Mouse (Mus musculus): ENCODE data around the gene B4galt5. TPM values are rescaled to one million over a fixed set of nuclear protein-coding genes. Genes with fewer than 3 reads are reported as not detected.
A peak's percentile ranks its signal among the peaks of the same experiment; 100 is the strongest.
"Not testable (repeated sequence)": the region's sequence is repeated elsewhere in the genome, so short reads cannot be mapped to it uniquely, and the experiment has no call there.

Gene B4galt5
- 4.6 and 5.8 TPM in 2 replicates for polyA plus RNA-seq (2015; fragmentation: Nextera tagmentation; extraction: Ambion mirVana)

DNA sequence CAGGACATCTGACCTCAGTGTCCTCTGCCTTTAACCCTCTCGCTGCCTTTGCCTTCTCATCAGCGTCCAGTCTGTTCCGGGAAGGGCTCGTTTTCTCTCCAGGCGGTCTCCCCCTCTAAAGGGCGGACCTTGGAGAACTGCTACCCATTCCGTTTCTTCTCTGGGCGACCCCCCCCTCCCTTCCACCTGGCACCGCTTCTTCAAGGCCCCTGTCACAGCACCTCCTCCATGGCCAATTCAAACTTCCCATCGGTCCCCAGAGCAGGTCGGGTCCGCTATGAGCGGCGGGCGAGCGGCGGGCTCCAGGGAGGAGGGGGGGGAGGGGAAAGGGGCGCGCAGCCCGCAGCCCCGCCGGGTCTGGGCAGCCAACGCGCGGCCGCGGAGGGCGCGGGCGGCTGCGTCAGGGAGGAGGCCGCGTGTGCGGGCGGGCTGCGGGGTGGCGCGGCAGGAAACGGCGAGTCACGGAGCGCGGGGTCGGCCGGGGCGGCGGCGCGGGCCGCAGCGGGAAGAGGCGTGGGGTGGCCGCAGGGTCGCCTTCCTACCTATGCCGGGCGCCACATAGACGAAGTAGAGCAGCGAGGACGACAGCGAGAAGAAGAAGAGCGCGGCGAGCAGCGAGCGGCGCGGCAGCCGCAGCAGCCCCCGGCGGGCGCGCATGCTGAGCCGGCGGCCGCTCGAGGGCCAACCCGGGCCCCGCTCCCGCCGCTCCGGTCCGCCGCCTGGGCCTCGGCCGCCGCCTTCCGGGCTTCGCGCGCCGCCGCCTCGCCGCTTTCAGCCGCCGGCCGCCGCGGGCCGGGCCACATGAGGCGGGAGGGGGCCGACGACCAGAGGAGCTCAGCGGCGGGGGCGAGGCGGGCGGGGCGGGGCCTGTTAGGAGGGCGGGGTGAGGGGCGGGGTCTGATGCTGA lies at the start of gene B4galt5:
Gene B4galt5, minus strand, starts transcription at position 808 of the 907 bp plus-strand sequence.
- DNase-seq (ENCODE audit: low spot score), result peak; percentile 38

- not testable (repeated sequence) for DNase-seq (ENCODE audit: low spot score)
Observed at GRCm38 (mm10) chr2:167396420-167396819, 47.4 kb upstream of the B4galt5 start.

DNA sequence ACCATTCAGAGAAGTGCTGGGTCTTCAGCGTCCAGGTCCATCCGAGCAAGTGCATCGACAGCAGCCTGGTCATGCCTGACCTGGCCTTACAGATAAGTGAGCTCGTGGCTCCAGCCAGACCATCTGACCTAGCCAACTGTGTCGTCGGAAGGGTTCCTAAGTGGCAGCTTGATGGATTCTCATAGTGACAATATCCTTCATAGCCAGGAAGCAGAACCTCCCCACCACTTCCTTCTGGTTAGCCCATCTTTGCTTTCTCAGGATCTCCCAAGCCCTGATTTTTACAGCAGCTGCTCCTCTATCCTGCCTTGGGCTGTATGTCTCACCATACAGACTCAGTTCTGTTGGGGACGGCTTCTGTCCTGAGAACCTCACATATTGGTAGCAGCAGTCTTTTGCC lies 45.4 kb upstream of the B4galt5 start:
- no peak for DNase-seq (ENCODE audit: low spot score)

DNA sequence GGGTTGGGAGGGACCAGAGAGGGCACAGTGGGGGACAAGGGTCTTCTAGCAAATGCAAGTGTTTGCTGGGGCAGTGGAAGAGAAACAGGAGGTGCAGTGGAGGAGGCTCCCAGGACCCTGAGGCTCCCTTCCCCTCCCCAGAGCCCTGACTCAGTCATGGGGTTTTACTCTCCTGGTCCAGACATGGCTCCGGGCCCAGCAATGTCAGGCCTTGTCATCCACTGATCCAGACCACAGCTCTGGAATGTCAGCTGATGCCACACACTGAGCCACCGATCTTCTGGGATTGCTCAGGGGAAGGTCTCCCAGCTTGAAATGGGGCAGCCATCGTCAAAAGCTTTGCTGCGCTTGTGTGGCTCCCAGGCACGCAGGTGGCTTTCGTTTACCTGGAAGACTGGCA lies 38.0 kb upstream of the B4galt5 start:
- DNase-seq (ENCODE audit: low spot score), result no peak

DNA sequence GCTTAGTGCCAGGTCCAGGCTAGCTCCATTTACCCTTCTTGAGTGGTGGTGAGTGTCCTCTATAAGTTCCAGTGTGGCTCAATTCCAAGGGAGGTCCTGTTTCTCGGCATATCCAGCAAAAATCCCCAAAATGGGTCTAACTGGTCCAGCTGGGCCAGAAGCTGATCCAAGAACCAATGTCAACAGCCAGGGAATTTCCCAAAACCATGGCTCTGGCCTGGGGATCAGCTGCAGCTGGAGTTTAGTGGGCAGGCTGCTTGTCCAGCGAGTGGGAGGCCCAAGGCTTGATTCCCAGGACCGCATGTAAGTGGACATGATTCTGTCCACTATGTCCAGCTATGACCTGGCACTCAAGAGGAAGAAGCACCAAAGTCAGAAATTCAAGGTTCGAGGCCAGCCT lies 37.5 kb upstream of the B4galt5 start:
- DNase-seq (ENCODE audit: low spot score), result no peak

GRCm38 (mm10) chr2:167383666-167384083 lies 34.7 kb upstream of the B4galt5 start:
- DNase-seq (ENCODE audit: low spot score), result no peak

DNA sequence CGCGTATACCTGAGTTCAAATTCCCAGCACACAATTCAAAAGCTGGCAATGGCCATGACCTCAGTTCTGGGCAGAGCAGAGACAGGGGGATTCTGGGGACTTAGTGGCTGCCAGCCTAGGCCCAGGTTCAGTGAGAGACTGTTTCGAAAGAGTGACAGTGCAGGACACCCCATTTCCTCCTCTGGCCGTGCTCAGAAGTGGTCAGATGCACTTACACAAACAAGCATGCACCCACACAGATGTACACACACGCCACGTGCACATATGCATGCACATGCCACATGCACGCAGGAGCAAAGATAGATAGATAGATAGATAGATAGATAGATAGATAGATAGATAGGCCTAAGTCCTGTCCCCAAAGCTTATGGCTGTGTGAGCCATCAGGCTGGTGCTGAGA lies 33.4 kb upstream of the B4galt5 start:
- DNase-seq (ENCODE audit: low spot score), result no peak

- DNase-seq (ENCODE audit: low spot score), result no peak
Observed at GRCm38 (mm10) chr2:167381596-167381995, 32.6 kb upstream of the B4galt5 start.

DNA sequence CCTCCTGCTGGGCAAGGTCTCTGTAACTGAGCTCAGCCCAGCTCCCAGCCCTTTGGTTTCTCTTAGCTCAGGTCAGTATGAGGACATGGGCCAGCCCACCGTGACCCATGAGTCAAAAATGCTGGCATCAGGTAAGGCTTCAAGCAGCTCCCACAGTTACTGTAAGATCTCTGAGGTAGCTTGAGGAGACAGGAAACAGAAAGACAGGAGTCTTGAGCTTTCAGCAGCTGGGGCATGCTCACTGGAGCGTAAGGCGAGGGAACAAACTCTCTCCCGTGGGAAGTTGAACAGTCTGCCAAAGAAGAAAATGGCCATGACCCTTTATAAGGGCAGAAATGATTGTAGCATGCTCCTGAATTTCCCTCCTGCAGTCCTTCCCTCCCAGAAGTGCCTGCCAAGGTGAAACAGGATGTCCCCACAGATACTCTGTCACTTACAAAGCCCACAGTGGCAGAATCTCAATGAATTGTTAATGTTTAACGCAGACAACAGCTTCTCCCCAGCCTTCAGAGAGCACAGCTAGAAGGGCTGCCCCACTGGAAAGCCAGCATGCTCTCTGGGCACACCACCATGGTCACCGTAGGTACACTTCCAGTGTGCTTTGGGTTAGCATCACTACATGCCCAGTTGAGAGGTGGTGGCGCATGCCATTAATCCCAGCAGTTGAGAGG lies 31.8 kb upstream of the B4galt5 start:
- no peak for DNase-seq (ENCODE audit: low spot score)

DNA sequence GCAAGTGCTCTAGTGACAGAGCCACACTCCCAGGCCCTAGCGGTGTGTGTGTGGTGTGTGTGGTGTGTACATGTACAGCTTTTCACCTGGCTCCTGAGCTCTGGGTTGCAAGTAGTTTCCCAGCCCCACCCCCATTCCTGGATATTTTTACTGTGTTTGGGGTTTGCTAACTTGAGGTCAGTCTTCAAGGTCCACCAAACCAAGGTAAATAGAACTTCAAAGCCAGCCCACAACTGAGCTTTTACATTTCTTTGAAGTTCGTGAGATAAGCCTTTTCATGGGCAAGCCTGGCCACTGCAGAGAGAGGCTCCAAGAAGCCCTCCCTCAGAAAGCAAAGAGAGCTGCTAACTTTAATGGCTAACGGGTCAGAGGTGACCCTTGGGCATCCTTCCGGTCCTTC lies 30.0 kb upstream of the B4galt5 start:
- no peak for DNase-seq (ENCODE audit: low spot score)

GRCm38 (mm10) chr2:167377697-167378096 lies 28.7 kb upstream of the B4galt5 start:
- DNase-seq (ENCODE audit: low spot score), result no peak

DNA sequence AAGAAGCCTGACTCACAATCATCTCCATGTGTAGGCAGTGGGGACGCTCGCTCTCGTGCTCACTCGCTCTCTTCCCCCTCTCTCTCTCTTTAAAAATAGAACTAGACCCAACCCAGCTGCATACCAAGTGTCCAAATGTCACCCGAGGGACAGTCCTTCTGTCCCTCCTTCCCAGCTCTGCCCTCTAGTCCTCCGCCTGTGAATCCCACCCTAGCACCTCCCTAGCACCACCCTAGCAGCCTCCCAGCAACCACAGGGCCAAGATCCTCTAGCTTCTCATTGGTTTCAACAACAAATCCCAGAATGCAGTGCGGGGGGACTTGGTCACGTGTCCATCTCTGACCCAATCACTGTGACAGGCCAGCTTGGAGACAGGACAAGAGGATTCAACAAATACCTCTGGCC lies 27.2 kb upstream of the B4galt5 start:
- no peak for DNase-seq (ENCODE audit: low spot score)

GRCm38 (mm10) chr2:167375688-167376087 lies 26.7 kb upstream of the B4galt5 start:
- no peak for DNase-seq (ENCODE audit: low spot score)

DNA sequence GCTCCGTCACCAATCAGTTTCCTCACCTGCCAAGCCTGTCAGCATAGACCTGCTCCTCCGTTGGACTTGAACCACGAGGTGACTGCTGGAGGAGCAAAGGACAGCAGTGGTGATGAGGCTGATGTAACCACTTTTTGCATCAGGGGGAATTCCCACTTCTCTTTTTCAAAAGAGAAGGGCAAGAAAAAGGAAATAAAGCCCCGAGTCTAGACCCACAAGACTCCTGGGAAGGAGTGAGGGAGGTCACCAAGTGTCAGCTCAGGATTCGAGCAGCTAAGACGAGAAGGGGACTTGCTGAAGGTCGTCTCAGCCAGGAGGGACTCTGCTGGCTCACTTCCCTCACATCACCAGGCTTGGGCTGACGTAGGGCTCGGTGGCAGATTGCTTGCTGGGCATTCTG lies 26.2 kb upstream of the B4galt5 start:
- no peak for DNase-seq (ENCODE audit: low spot score)

DNA sequence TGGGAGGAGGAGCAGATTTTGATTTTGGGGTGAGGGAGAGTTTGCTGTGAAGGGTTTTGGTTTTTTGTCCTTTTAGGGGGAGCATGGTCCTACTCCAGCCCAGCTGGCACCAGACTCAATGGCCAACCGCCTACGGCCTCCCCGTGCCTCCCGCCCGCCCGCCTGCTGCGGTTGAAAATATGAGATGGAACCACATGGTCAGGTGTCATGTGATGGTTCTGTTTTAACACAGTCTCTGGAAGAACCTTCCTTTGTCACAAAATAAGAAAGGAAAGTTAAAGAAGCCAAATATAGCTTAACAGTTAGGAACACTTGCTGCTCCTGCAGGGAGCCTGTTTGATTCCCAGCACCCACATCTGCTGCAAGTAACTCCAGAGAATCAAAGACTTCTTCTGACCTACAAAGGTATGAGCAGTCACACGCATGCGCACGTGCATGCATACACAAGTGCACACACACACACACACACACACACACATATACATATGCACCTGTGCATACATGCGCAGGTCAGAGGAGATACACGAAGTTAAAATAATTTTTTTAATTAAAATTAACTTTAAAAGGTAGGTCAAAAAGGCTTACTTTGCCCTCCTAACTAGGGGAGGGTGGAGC lies 25.3 kb upstream of the B4galt5 start:
- no peak for DNase-seq (ENCODE audit: low spot score)

GRCm38 (mm10) chr2:167373266-167373665 lies 24.3 kb upstream of the B4galt5 start:
- no peak for DNase-seq (ENCODE audit: low spot score)

DNA sequence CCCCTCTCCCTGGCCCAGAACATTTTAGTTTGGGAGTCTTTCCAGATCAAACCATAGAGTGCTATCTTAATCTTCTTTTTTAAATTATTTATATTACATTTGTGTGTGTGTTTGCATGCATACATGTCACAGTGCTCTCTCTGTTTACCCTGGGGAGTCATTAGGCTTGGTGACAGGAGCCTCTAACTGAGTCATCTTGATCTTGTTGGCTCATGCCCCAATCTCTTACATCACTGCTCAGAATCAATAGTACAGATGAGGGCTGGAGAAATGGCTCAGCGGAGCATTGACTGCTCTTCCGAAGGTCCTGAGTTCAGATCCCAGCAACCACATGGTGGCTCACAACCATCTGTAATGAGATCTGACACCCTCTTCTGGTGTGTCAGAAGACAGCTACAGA lies 22.5 kb upstream of the B4galt5 start:
- no peak for DNase-seq (ENCODE audit: low spot score)

GRCm38 (mm10) chr2:167368328-167368727 lies 19.3 kb upstream of the B4galt5 start:
- DNase-seq (ENCODE audit: low spot score), result peak; percentile 91

DNA sequence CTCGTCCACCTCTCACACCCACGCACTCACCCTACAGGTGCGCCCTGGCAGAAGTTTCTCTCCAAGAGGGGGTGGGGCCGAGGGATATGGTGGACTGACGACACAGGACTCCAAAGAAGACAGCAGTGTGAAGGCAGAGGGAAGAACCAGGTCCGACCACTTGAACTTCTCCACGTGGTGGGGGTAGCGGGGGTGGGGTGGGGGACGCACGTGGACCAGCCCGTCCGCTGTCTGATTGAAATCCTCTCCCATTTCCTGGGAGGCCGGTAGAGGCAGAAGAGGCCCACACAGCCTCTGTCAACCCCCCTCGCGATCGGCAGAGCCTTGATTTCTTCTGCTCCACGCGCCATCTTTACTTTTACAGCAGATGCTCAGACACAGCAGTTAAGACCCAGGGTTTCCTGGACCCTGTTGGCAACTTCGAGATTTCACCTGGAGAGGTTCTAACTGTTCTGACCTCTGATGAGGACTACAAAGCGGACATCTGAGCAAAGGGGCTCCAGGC lies 18.8 kb upstream of the B4galt5 start:
- peak; percentile 74 for DNase-seq (ENCODE audit: low spot score)

DNA sequence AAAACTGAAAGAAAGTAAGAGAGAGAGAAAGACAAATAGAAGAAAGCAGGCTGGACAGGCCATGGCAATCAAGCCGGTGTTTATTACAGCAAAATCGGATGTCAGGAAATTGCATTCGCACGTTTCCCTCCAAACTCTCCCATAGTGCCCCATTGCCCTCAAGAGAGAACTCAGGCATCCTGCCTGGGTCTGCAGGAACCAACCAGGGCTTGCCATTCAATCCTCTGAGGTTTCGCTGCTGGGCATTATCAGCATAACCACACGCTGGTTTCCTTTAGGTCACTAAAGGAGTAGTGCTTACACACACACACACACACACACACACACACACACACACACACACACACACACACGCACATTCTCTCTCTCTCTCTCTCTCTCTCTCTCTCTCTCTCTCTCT lies 18.3 kb upstream of the B4galt5 start:
- DNase-seq (ENCODE audit: low spot score), result peak; percentile 58

DNA sequence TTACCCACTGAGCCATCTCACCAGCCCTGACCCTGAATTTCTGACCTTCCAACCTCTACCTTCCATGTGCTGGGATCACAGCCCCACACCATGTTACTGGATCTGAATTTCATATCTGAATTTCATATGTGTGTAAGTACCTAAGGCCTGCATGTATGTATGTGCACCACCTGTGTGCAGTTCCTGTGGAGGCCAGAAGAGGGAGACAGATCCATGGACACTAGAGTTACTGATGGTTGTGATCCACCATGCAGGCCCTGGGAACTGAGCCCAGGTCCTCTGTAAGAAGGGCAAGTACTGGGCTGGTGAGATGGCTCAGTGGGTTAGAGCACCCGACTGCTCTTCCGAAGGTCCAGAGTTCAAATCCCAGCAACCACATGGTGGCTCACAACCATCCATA lies 16.1 kb upstream of the B4galt5 start:
- DNase-seq (ENCODE audit: low spot score), result no peak
